Mouse (Mus musculus) layer of hippocampus, adult 11-12 months (tissue): ENCODE results near the gene Togaram1.

Source experiments
- DNase-seq: peaks from one replicate; pipeline ENCODE4 v3.0.0; 2022; ENCODE audit warnings: low spot score

Togaram1 gene

GRCm38 (mm10) chr12:65058203-65058602, 92.6 kb downstream of the Togaram1 start:
- no peak for DNase-seq

- DNase-seq: no peak
These were observed 95.5 kb downstream of the Togaram1 start for GRCm38 (mm10) chr12:65061082-65061481.

- DNase-seq: no peak
These were observed 99.6 kb downstream of the Togaram1 start for GRCm38 (mm10) chr12:65065241-65065640.

- no peak for DNase-seq
These were observed 100.6 kb downstream of the Togaram1 start for GRCm38 (mm10) chr12:65066234-65066633.

- no peak for DNase-seq
These were observed 102.8 kb downstream of the Togaram1 start for GRCm38 (mm10) chr12:65068409-65068808.
